Mouse (Mus musculus) adrenal gland, adult 8-10 months (tissue): ENCODE results near the gene Nudt21. TPM values are rescaled to one million over a fixed set of nuclear protein-coding genes. Genes with fewer than 3 reads are reported as not detected.

ENCODE experiments used
- DNase-seq: peaks from one replicate; pipeline ENCODE4 v3.0.0; 2022
- total RNA-seq, 4 experiments: library from RNA; stranded (reverse); gene quantifications; 2 replicates each; pipeline ENCODE4 v1.2.4; 2022

Nudt21 gene
- total RNA-seq = 10 to 100 TPM; 37.5 to 51.4 (median 43.6) TPM

GRCm38 (mm10) chr8:94036944-94037524 lies at the start of gene Nudt21, which contains the start of gene Ogfod1:
TSS of gene Nudt21 (minus strand) at chr8:94037031.
TSS of gene Ogfod1 (plus strand) at chr8:94037198.
- DNase-seq = peak; percentile 94

GRCm38 (mm10) chr8:94076461-94077192 lies 39.8 kb upstream of the Nudt21 start:
- DNase-seq = no peak

GRCm38 (mm10) chr8:94068793-94069192 lies 32.0 kb upstream of the Nudt21 start:
- no peak for DNase-seq

- no peak for DNase-seq
Measured at GRCm38 (mm10) chr8:94066121-94066863, 29.5 kb upstream of the Nudt21 start.

- DNase-seq = no peak
Measured at GRCm38 (mm10) chr8:94057157-94057854, 20.5 kb upstream of the Nudt21 start.

DNA sequence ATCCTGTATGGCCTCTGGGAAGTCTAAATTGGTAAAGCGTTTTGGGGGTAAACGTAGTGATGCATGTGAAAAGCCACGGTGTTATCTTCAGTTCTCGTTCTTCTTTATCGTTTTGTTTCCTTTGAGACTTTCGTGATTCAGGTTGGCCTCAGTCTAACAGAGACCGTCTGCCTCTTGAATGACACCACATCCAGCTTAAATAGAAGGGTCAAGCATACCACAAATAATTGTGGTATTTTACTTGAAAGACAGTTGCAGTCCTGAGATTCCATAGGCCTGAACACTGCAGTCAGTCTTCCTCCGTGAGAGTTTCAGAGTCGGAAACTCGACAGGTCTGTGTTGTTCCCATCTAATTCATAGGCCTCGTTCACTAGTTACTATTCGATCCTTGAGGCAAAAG lies 15.9 kb upstream of the Nudt21 start:
- no peak for DNase-seq

DNA sequence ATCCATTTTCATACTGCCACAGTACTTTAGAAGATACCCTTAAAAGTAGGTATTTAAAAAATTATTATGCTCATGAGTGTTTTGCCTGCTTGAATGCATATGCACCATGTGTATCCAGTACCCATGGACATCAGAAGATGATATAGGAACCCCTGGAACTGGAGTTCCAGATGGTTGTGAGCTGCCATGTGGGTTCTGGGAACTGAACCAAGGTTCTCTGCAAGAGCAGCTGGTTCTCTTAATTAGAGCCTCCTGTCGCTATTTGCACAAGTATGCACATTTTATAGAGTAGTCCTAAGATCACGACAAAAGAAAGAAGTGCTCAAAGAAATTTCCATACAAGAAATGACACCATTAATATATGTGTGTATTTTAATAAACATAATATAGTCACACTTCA lies 11.0 kb upstream of the Nudt21 start:
- no peak for DNase-seq

DNA sequence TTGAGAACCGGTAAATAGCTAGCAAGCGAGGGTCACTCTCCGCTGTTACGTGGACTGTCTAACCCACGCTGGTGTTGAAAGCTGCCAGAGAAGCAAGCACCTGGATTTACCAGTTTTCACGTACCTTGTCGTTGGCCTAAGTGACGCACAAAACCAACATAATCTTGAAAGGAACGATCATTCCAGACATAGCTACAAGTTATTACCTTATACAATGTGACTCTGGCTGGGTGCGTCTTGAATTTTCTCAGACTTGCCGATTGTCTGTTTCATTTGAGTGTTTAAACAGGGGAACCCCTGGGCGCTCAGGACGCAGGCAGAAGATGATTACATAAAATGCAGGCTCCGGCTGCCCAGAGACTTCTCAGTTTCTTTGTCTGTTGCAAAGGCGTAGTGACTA lies 975 bp upstream of the Nudt21 start:
- DNase-seq = no peak

DNA sequence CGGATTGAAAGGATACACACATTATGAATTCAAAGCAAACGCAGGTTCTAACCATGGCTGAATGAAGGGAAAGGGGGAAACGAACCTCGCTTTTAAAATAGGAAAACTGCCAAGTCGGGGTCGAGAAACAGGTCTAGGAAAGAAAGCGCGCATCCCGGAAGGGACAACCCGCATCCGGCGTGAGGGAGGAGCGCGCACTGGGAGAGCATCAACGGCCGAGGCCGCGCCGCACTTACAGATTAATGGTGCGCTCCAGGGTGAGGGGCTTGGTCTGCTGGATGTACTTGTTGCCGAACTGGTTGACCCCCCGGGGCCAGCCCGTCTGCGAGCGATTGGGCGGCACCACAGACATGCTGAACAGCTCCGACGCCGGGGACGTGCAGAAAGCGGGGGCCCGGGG lies 290 bp downstream of the Nudt21 start:
- DNase-seq = peak; percentile 55

DNA sequence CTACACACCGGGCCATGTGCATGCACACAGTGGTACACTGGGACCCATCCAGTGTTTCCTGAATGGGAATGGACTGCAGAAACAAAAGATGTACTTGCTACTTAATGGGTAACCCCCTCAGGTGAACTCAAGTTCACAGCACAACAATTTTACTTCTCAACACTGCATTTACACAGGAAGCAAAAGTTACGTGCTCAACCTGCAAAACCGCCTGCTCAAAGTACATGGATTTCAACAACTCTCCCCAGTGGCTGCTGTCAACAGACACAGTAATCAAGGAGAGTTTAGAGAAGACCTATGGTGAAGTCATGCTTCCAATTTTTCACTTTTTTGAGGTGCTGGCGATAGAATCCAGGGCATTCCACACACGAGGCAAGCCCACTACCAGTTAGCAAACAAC lies 1.6 kb downstream of the Nudt21 start:
- DNase-seq = no peak

- no peak for DNase-seq
Measured at GRCm38 (mm10) chr8:94033601-94034000, 3.2 kb downstream of the Nudt21 start.

DNA sequence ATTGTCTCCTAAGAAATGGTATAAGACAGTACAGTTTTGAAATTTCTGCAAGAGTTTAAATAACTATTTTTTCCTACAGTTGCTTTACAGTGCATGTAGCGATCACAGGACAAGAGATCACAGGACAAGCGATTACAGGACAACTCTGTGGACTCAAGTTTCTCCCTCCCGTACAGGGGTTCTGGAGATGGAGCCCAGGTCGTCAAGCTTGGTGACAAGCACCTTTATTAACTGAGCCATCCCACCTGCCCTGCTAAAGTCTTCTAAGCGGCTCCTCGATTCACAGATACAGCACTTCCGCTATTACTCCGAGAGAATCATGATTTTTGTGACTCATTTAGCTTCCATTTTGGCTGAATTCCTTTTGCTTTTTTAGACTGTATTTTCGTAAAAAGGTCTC lies 7.1 kb downstream of the Nudt21 start:
- no peak for DNase-seq

DNA sequence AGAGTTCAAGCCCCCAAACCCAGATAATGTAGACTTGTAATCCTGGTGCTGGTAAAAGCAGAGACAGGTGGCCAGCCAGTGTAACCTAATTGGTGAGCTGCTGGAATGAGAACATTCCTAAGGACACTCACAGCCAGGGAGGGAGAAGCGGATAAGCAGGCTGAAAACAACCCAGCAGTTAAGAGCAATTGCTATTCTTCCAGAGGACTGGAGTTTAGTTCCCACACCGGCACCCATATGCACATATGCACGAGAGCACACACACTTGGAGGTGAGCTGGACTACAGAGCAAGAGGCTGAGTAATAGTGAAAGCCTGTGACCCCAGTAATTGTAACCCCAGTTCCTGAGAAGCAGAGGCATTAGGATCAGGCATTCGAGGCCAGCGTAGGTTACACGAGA lies 12.9 kb downstream of the Nudt21 start:
- DNase-seq = no peak

DNA sequence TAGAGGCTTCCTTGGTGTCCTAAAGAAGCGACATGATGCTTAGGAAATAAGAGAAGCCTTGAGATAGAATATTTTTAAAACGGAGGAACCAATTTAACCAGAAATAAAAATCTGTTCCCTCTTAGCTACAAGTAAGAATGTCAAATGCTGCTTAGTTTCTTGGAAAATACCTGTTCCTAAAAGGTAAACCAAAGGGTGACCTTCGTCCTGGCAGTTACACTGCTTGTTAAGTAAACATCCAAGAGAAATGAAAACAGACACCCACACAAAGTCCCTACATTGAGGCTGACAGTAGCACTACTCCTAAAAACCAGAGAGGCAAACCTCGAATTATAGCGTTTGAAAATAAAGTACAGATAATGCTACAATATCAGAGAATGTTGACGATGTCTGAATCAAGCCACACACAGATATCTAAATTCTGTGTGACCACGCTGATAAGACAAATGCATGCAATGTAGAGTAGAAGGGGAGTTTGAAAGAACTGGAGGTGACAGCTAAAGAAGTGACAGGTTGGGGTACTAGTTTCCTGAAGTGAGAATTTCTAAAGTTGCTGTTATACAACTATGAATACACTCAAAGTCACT lies 23.7 kb downstream of the Nudt21 start:
- DNase-seq = no peak

DNA sequence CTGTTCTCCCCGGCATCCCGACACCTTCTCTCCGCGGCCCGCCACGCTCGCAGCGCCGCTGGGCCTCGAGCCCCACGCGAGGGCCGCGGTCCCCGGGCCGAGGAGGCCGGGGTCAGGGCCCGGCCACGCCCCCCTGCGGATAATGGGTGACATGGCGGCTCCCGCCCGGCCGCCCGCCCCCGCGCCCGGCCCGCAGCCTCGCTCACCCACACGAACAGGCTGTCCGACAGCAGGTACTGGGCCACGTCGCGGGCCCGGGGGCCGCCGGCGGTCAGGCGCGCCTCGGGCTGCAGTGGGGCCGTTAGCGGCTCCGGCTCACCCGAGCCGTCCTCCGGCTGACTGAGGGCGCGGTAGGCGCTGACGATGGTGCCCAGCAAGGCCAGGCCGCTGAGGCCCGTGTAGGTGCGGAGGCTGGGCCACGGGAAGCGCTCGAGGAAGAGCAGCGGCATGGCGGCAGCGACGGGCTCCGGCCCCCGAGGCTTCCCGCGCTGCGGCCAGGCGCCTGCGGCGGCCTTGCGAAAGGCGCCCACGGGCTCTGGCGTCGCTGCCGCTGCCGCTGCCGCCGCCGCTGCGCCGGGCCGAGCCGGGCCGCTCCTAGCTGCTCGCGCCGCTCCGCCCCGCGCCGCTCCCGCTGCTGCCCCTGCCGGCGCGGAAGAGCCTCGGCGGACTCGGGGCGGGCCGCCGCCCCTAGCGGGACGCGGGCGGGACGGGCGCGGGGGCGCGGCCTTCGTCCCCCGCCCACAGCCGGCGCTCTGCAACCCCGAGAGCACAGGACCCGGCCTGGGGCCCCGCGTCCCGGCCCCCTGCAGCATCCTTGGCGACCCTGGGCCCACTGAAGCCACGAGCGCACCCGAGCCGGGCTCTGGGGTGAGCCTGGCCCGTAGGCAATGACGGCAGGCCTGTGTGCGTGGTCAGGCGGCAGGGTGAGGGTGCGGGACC lies 24.5 kb downstream of the Nudt21 start, which contains the start of gene Amfr:
TSS of gene Amfr (minus strand) at position 830 of the 939 bp plus-strand sequence.
- DNase-seq = peak; percentile 40

DNA sequence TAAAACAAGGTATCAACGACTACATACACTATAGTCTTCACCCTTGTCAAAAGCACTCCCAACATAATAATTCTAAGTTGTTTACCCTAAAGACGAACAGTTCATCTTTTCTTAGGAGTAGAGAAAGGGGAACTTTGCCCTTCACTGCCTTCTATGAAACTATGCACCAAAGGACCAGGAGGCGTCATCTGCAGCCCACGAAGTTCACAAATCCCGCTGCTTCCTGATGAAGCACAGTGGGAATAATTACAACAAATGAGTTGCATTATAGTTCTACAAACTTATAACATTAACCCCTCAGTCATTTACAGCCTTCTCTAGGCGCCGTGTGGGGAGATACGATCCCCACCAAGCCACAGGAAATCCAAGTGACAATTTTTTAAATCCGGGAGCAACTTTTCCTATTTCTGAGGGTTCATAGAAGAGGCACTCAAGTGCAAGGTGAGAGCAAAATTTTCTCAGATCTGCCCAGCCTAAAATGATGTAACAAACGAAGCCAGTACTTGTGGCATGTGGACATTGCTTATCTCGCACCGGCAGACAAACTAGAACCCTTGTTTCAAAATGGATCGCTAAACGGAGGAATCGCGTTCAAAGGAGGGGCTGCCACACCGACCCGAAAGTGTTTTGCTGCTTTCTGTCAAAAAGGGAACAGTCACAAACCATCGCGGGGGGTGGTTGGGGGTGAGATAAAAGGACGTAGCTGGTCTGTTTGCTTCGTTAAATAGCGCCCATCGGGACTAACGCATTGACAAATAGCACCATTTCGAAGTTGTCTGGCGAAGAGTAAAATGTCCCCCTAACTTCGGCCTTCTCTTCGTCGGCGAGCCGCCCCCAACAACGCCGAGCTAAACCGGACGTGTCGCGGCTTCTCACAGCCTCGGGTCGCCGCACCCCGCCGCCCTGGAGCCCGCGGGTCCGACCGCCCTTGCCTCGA lies 25.5 kb downstream of the Nudt21 start:
- DNase-seq = no peak

DNA sequence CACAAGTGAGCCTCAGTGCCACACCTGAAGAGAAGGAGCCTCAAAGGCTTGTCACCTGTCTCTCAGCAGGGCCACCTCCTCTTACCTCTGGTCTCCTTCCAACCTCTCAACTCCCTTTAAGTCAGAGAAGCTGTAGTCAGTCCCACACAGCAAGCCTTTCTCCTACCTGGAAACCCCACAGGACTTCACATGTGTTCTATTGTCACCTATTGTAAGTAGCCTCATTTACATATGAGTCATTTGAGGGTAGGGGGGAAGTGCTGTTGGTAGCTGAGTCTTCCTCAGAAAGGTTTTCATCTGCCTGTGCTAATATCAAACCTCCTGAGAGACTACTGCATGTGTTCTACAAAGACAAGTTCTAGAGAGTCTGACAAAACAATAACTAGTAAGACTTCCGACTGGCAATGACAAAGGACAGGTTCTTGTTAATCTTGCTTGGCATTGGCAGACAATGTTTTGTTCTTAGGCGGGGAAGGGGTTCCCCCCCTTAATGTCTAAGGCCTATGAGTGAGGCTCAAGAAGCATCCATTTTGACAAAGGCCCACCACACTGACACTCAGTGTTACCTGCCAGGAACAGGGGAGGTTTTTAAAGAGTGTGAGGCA lies 26.6 kb downstream of the Nudt21 start:
- DNase-seq = no peak

DNA sequence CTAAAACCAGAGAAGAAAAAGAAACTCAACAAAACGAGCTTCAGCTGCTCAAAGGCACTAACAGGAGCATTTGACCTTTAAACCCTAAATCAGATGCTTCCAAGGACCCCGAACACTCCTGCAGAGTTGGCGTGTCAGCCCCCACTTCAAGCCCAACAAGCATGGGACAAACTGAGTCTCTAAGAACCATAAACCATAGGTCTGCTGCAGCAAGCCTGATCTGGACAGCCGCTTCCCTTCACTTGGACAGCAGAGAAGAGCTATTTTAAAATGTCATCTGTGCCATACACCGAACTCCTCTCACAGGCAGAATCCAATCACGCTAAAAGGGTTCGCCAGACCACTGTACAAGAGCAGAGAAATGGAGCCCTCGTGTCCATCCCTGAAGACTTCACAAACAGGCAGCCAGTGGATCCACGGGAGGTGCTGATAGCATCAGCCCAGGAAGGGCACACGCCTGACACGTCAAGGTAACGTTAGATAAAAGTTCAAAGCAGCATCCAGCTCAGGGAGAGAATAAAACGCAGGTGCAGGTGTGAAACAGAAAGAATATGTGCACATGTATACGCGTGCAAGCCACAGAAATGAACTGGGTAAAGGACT lies 27.5 kb downstream of the Nudt21 start:
- DNase-seq = no peak

DNA sequence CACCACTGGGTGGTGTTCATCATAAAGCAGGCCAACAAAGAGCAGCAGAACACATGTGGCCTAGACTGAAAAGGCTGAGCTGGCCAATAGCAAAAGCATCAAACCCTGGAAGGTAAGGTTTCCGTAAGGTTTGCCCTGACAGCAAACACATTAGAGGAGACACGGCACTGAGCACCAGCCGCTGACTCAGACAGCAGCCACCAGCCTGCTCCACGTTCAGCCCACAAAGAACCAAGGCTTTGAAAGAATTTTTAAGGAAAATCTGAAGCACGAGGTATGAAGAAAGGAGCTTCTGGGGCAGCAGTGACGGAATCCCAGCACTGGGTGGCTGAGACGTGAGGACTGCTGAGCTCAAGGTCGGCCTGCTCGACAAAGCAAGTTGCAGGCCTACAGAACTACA lies 32.7 kb downstream of the Nudt21 start:
- DNase-seq = no peak
